Mouse (Mus musculus) urinary bladder, postnatal 36 days (tissue): ENCODE measurements around the gene Ubtf.
A peak's percentile ranks its signal among the peaks of the same experiment; 100 is the strongest.

ENCODE experiments used
- DNase-seq, 2 experiments: peaks; one replicate each; pipeline ENCODE4 v3.0.0; 2022; ENCODE audit warnings: low spot score in 2 of 2, mixed read lengths in 1 of 2

The Ubtf gene

GRCm38 (mm10) chr11:102346926-102347325 lies 27.4 kb upstream of the Ubtf start:
- DNase-seq: no peak

GRCm38 (mm10) chr11:102344458-102344857 lies 24.9 kb upstream of the Ubtf start:
- DNase-seq: no peak

- DNase-seq: no peak
These were observed 23.2 kb upstream of the Ubtf start for GRCm38 (mm10) chr11:102342742-102343141.

- no peak for DNase-seq
These were observed 21.6 kb upstream of the Ubtf start for GRCm38 (mm10) chr11:102341101-102341500.

- no peak for DNase-seq
These were observed 20.1 kb upstream of the Ubtf start for GRCm38 (mm10) chr11:102339624-102340023.

GRCm38 (mm10) chr11:102339195-102339594 lies 19.7 kb upstream of the Ubtf start:
- no peak for DNase-seq

- peak in 1 of 2 experiments; percentile 81 for DNase-seq
These were observed 19.0 kb upstream of the Ubtf start for GRCm38 (mm10) chr11:102338561-102338960.

GRCm38 (mm10) chr11:102337921-102338320 lies 18.4 kb upstream of the Ubtf start:
- no peak for DNase-seq

GRCm38 (mm10) chr11:102336191-102336590 lies 16.6 kb upstream of the Ubtf start:
- no peak for DNase-seq

- no peak for DNase-seq
These were observed 15.6 kb upstream of the Ubtf start for GRCm38 (mm10) chr11:102334973-102335700.

- DNase-seq: no peak
These were observed 14.5 kb upstream of the Ubtf start for GRCm38 (mm10) chr11:102334010-102334409.

GRCm38 (mm10) chr11:102333061-102333460 lies 13.5 kb upstream of the Ubtf start:
- DNase-seq: no peak

GRCm38 (mm10) chr11:102331806-102332205 lies 12.3 kb upstream of the Ubtf start:
- no peak for DNase-seq

- no peak for DNase-seq
These were observed 10.5 kb upstream of the Ubtf start for GRCm38 (mm10) chr11:102330039-102330438.

- no peak for DNase-seq
These were observed 10.0 kb upstream of the Ubtf start for GRCm38 (mm10) chr11:102329518-102329917.

GRCm38 (mm10) chr11:102327839-102328238 lies 8.3 kb upstream of the Ubtf start:
- no peak for DNase-seq

GRCm38 (mm10) chr11:102327250-102327649 lies 7.7 kb upstream of the Ubtf start:
- no peak for DNase-seq

- no peak for DNase-seq
These were observed 4.0 kb upstream of the Ubtf start for GRCm38 (mm10) chr11:102323516-102323915.

GRCm38 (mm10) chr11:102321931-102322330 lies 2.4 kb upstream of the Ubtf start:
- DNase-seq: no peak

- peak; percentile 46 to 82 for DNase-seq
These were observed 1.1 kb upstream of the Ubtf start for GRCm38 (mm10) chr11:102320686-102321005.

GRCm38 (mm10) chr11:102319941-102320685 lies 571 bp upstream of the Ubtf start:
- DNase-seq: peak; percentile 71 to 87

GRCm38 (mm10) chr11:102318576-102319409 lies 749 bp downstream of the Ubtf start:
- peak; percentile 45 to 56 for DNase-seq
